Mouse (Mus musculus): ENCODE results near the gene Pbld1.

- TF ChIP-seq CTCF (IDR thresholded peaks at IDR 0.05; ENCODE audit: low read depth, low read length) (no peak), POLR2A (IDR thresholded peaks at IDR 0.05; ENCODE audit: extremely low read depth, insufficient read depth, low read length) (no peak)
These were observed 40.7 kb downstream of the Pbld1 start for GRCm38 (mm10) chr10:63100657-63101056.
